Mouse (Mus musculus) thymus, postnatal 25 days (tissue): Measurements from ENCODE around the gene Grip1.

ENCODE experiments used
- DNase-seq: peaks from one replicate; pipeline ENCODE4 v3.0.0; 2022

Grip1 gene

GRCm38 (mm10) chr10:119778871-119779270, 325.2 kb downstream of the Grip1 start:
- DNase-seq, result no peak

- no peak for DNase-seq
These were observed 326.0 kb downstream of the Grip1 start for GRCm38 (mm10) chr10:119779657-119780056.

- no peak for DNase-seq
These were observed 336.9 kb downstream of the Grip1 start for GRCm38 (mm10) chr10:119790507-119790906.

GRCm38 (mm10) chr10:119802421-119802820, 348.8 kb downstream of the Grip1 start:
- DNase-seq, result no peak

- DNase-seq, result no peak
These were observed 350.2 kb downstream of the Grip1 start for GRCm38 (mm10) chr10:119803633-119804422.

GRCm38 (mm10) chr10:119804423-119804814, 350.8 kb downstream of the Grip1 start:
- no peak for DNase-seq

- no peak for DNase-seq
These were observed 351.5 kb downstream of the Grip1 start for GRCm38 (mm10) chr10:119805082-119805481.

GRCm38 (mm10) chr10:119806151-119806550, 352.5 kb downstream of the Grip1 start:
- DNase-seq, result no peak

GRCm38 (mm10) chr10:119808384-119808783, 354.8 kb downstream of the Grip1 start:
- no peak for DNase-seq

- no peak for DNase-seq
These were observed 360.5 kb downstream of the Grip1 start for GRCm38 (mm10) chr10:119814087-119814486.

GRCm38 (mm10) chr10:119816001-119816400, 362.4 kb downstream of the Grip1 start:
- DNase-seq, result no peak

- no peak for DNase-seq
These were observed 364.8 kb downstream of the Grip1 start for GRCm38 (mm10) chr10:119818381-119818780.

GRCm38 (mm10) chr10:119819102-119819681, 365.6 kb downstream of the Grip1 start:
- DNase-seq, result no peak

GRCm38 (mm10) chr10:119819740-119820139, 366.1 kb downstream of the Grip1 start:
- no peak for DNase-seq

- DNase-seq, result no peak
These were observed 366.8 kb downstream of the Grip1 start for GRCm38 (mm10) chr10:119820428-119820827.

- DNase-seq, result no peak
These were observed 370.1 kb downstream of the Grip1 start for GRCm38 (mm10) chr10:119823691-119824090.

- no peak for DNase-seq
These were observed 370.9 kb downstream of the Grip1 start for GRCm38 (mm10) chr10:119824521-119824920.

- no peak for DNase-seq
These were observed 376.8 kb downstream of the Grip1 start for GRCm38 (mm10) chr10:119830388-119830956.

GRCm38 (mm10) chr10:119831086-119831485, 377.5 kb downstream of the Grip1 start:
- DNase-seq, result no peak

- no peak for DNase-seq
These were observed 379.7 kb downstream of the Grip1 start for GRCm38 (mm10) chr10:119833334-119833733.

- no peak for DNase-seq
These were observed 380.5 kb downstream of the Grip1 start for GRCm38 (mm10) chr10:119834122-119834521.

- no peak for DNase-seq
These were observed 386.0 kb downstream of the Grip1 start for GRCm38 (mm10) chr10:119839645-119840044.

- DNase-seq, result no peak
These were observed 388.4 kb downstream of the Grip1 start for GRCm38 (mm10) chr10:119842004-119842403.
